Mouse (Mus musculus) C2C12 (cell line): Measurements from ENCODE around the gene Ctnna2. TPM values are rescaled to one million over a fixed set of nuclear protein-coding genes. Genes with fewer than 3 reads are reported as not detected.

Experiments
- H3K27me3 ChIP-seq: one replicate; pipeline ENCODE4 v1.6.1; 2011; ENCODE audit not compliant: control insufficient read depth, insufficient read depth, insufficient read length
- H3K36me3 ChIP-seq: one replicate; pipeline ENCODE4 v1.6.1; 2011; ENCODE audit not compliant: control insufficient read depth, insufficient read depth
- H3K4me3 ChIP-seq: one replicate; pipeline ENCODE4 v1.5.1; 2011; ENCODE audit warnings: mild to moderate bottlenecking, control low read depth; ENCODE audit not compliant: poor library complexity, insufficient read depth, severe bottlenecking
- H3K79me2 ChIP-seq: one replicate; pipeline ENCODE4 v1.6.1; 2011; ENCODE audit not compliant: control insufficient read depth, insufficient read depth
- H3K79me3 ChIP-seq: one replicate; pipeline ENCODE4 v1.6.1; 2011; ENCODE audit warnings: low read depth, control low read depth
- H3ac ChIP-seq: one replicate; pipeline ENCODE3; 2011; ENCODE audit warnings: low read depth; ENCODE audit not compliant: control insufficient read depth, insufficient read length
- CEBPB ChIP-seq: IDR thresholded peaks from one replicate; pipeline ENCODE4 v1.6.1; 2011; ENCODE audit warnings: low read depth, mild to moderate bottlenecking, control low read depth, moderate library complexity
- CTCF ChIP-seq: IDR thresholded peaks from one replicate; pipeline ENCODE4 v1.5.1; 2011; ENCODE audit not compliant: control insufficient read depth, insufficient read depth, insufficient read length
- FOSL1 ChIP-seq: IDR thresholded peaks from one replicate; pipeline ENCODE4 v1.8.0; 2011; ENCODE audit warnings: mild to moderate bottlenecking, low read length; ENCODE audit not compliant: poor library complexity, insufficient read depth, severe bottlenecking
- MAX ChIP-seq: IDR thresholded peaks from one replicate; pipeline ENCODE4 v1.6.1; 2011; ENCODE audit warnings: mild to moderate bottlenecking, control low read depth
- MYOD1 ChIP-seq: IDR thresholded peaks from one replicate; pipeline ENCODE4 v1.6.1; 2011; ENCODE audit warnings: low read depth; ENCODE audit not compliant: control insufficient read depth, insufficient read length
- MYOG ChIP-seq: IDR thresholded peaks from one replicate; pipeline ENCODE4 v1.6.1; 2011; ENCODE audit not compliant: control insufficient read depth, insufficient read length; ENCODE audit errors: extremely low read depth
- USF1 ChIP-seq: IDR thresholded peaks from one replicate; pipeline ENCODE4 v1.6.1; 2011; ENCODE audit warnings: low read depth, mild to moderate bottlenecking, control low read depth, moderate library complexity
- polyA plus RNA-seq: library from polyadenylated mRNA; unstranded; fragments of >200 nt; fragmentation: generic; extraction: Trizol; gene quantifications from one replicate; pipeline ENCODE4 v1.2.1, GENCODE M21; 2012; ENCODE audit warnings: missing spikeins

The Ctnna2 gene
- polyA plus RNA-seq, 1 experiment, result not detected

DNA sequence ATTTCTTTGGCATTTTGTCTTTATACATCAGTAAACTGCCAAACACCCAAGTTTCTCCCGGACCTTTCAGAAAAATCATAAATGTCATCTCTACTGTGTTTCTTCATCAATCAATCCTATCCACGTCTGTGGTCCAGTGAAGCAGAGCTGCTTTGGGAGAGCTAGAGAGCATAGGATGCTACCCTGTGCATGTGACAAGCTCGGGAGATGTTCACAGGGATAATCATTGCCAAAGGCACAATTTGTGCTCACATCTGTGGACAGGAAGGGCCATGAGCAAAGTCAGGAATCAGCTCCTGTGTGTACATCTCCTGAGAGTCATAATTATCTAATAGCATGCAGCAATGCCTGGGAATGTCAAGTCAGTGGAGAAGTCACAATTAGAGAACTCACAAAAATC, 654.8 kb downstream of the Ctnna2 start:
- TF ChIP-seq FOSL1 (no peak), MYOD1 (no peak), USF1 (no peak), CTCF (no peak), MYOG (no peak), CEBPB (no peak), MAX (no peak)
- Histone ChIP-seq H3K27me3 (no peaks in the 10 kb centered on the region), H3K36me3 (no peaks in the 10 kb centered on the region), H3K4me3 (no peak overlapping the region), H3K79me3 (no peaks in the 10 kb centered on the region), H3K79me2 (no peaks in the 10 kb centered on the region), H3ac (no peak overlapping the region)

DNA sequence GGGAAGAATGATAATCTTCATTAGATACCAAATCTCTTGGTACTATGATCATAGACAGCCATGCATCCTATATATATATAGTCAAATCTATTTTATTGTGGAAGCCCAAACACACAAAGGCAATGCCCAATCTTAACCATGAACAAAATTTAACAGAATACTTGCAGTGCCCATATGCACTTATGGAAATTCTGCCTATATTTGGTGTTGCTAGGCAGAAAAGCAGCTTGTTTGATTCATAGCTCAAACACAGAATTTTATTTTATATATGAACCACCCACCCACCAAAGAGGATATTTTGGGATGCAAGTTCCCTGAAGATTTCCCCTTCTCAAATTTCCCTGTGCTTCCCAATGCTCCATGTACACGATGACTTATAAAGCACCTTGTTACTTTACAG, 655.2 kb downstream of the Ctnna2 start:
- TF ChIP-seq MAX (no peak), MYOG (no peak), FOSL1 (no peak), CTCF (no peak), USF1 (no peak), CEBPB (no peak), MYOD1 (no peak)
- Histone ChIP-seq H3K79me2 (no peaks in the 10 kb centered on the region), H3K4me3 (no peak overlapping the region), H3K79me3 (no peaks in the 10 kb centered on the region), H3K27me3 (no peaks in the 10 kb centered on the region), H3K36me3 (no peaks in the 10 kb centered on the region), H3ac (no peak overlapping the region)

DNA sequence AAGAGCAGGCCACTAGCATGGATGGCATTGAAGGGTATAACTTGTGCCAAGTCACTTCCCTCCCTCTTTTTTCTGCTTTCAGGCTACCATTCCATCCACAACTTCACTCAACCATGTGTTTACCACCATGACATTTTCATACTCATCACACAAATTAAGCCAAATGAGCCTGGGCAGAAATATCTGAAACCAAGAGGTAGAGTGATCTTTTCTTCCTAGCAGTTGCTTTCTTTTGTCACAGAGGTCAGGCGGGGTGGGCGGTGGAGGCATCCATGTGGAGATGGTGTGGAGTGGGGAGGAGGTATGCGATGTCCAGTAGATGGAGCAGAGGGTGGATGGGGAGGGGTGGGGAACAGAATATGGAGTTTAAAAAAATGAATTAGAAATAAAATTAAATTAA, 672.7 kb downstream of the Ctnna2 start:
- no peaks in the 10 kb centered on the region for H3K79me2 ChIP-seq
- no peaks in the 10 kb centered on the region for H3K36me3 ChIP-seq
- H3ac ChIP-seq, result no peak overlapping the region
- no peaks in the 10 kb centered on the region for H3K27me3 ChIP-seq
- no peaks in the 10 kb centered on the region for H3K79me3 ChIP-seq
- no peak overlapping the region for H3K4me3 ChIP-seq
- TF ChIP-seq MAX (no peak), CEBPB (no peak), MYOD1 (no peak), FOSL1 (no peak), USF1 (no peak), CTCF (no peak), MYOG (no peak)

DNA sequence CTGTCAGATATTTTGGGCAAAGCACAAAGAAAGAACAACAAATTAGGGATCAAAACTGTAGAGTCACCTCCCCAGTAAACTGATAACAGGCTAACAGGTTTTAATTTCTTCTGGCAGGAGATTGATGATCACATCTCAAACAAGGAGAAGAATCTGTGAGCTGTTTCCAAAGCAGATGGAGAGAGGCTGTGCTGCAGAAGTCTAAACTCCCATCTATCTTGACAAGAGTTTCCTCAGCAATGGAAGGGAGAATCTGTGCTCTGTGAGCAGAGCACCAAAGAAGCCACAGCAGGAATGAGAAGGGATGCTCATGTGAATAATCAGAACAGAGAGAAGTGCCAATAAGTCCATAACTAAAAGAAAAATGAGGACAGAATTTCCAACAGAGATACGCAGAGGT, 678.2 kb downstream of the Ctnna2 start:
- Histone ChIP-seq H3K4me3 (no peak overlapping the region), H3K79me3 (no peaks in the 10 kb centered on the region), H3ac (no peak overlapping the region), H3K27me3 (no peaks in the 10 kb centered on the region), H3K36me3 (no peaks in the 10 kb centered on the region), H3K79me2 (no peaks in the 10 kb centered on the region)
- TF ChIP-seq MYOG, result no peak
- no peak for TF ChIP-seq MAX
- no peak for TF ChIP-seq USF1
- no peak for TF ChIP-seq CTCF
- TF ChIP-seq FOSL1, result no peak
- no peak for TF ChIP-seq CEBPB
- no peak for TF ChIP-seq MYOD1

DNA sequence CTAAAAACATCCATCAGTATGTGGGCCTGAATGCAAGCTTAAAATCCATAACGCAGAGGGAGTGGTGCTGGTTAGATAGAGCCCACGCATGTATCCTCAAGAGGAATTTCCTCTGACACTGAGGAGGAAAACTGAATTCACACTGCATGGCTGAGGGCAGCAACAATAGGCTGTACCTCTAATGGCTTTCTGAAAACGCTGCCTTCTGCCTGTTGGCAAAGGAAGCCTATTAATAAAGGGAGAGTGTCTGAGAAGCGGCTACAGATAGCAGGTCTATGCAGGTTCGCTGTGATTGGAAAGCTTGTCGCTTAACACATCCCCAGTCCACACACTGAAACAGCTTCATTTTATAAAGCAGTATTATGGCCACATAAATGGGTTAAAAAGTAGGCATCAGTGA, 688.1 kb downstream of the Ctnna2 start:
- TF ChIP-seq CEBPB (no peak), MYOD1 (no peak), USF1 (no peak), MAX (no peak), MYOG (no peak), CTCF (no peak), FOSL1 (no peak)
- Histone ChIP-seq H3K27me3 (no peaks in the 10 kb centered on the region), H3K36me3 (no peaks in the 10 kb centered on the region), H3K79me2 (no peaks in the 10 kb centered on the region), H3ac (no peak overlapping the region), H3K79me3 (no peaks in the 10 kb centered on the region), H3K4me3 (no peak overlapping the region)

DNA sequence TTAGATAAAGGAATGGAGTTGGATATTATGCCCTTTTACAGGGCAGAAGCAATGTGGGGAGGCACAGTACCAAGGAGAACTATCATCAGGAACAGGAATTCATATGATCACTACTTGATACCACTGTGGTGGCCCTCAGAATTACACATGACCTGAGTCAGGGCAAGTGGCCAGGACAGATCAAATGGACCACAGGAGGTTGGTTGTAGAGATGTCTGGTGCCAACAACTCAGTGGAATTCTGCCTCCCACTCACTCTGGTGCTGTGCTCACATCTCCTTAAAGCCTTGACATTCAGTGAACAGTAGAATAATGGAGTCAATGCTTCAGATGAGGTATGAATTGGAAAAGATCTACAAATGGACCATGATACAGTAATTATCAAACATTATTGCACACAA, 691.1 kb downstream of the Ctnna2 start:
- Histone ChIP-seq H3ac (no peak overlapping the region), H3K79me3 (no peaks in the 10 kb centered on the region), H3K27me3 (no peaks in the 10 kb centered on the region), H3K4me3 (no peak overlapping the region), H3K79me2 (no peaks in the 10 kb centered on the region), H3K36me3 (no peaks in the 10 kb centered on the region)
- TF ChIP-seq USF1 (no peak), MYOG (no peak), MAX (no peak), FOSL1 (no peak)
